Mouse (Mus musculus) embryonic facial prominence, embryonic 12.5 days (tissue): ENCODE data around the gene Repin1. TPM values are rescaled to one million over a fixed set of nuclear protein-coding genes. Genes with fewer than 3 reads are reported as not detected.

Source experiments
- ATAC-seq: fragments of 200-750 bp; cut with Nextera tagmentation; 2 replicates; pipeline ENCODE4 v1.8.0; 2017; ENCODE audit not compliant: insufficient number of reproducible peaks, insufficient read depth, low FRiP score, low TSS enrichment
- H3K27ac ChIP-seq: fragments of 300-500 bp; sonication (generic); 2 replicates; pipeline ENCODE4 v1.5.1; 2016; ENCODE audit warnings: mild to moderate bottlenecking
- H3K27me3 ChIP-seq: fragments of 300-500 bp; sonication (generic); 2 replicates; pipeline ENCODE4 v1.6.1; 2016; ENCODE audit warnings: mild to moderate bottlenecking, moderate library complexity
- H3K36me3 ChIP-seq: fragments of 300-500 bp; sonication (generic); 2 replicates; pipeline ENCODE4 v1.6.1; 2016; ENCODE audit warnings: mild to moderate bottlenecking
- H3K4me1 ChIP-seq: fragments of 300-500 bp; sonication (generic); 2 replicates; pipeline ENCODE4 v1.6.1; 2016
- H3K4me2 ChIP-seq: fragments of 300-500 bp; sonication (generic); replicated peaks from 2 replicates; pipeline ENCODE4 v1.6.1; 2016; ENCODE audit warnings: mild to moderate bottlenecking, moderate library complexity
- H3K4me3 ChIP-seq: fragments of 300-500 bp; sonication (generic); 2 replicates; pipeline ENCODE4 v1.5.1; 2016; ENCODE audit warnings: mild to moderate bottlenecking
- H3K9ac ChIP-seq: fragments of 300-500 bp; sonication (generic); 2 replicates; pipeline ENCODE4 v1.6.1; 2016; ENCODE audit warnings: mild to moderate bottlenecking, moderate library complexity
- H3K9me3 ChIP-seq: fragments of 300-500 bp; sonication (generic); 2 replicates; pipeline ENCODE4 v1.6.1; 2016; ENCODE audit warnings: mild to moderate bottlenecking, moderate library complexity
- WGBS: fragments of 180-500 bp; shearing (Covaris S2); methylation state at CpG from one replicate; pipeline ENCODE4 v1.1.7; 2016; 5-methylcytosine and 5-hydroxymethylcytosine counted together
- polyA plus RNA-seq: library from polyadenylated mRNA; unstranded; fragments of >200 nt; fragmentation: Nextera tagmentation; extraction: Ambion mirVana; gene quantifications from 2 replicates; pipeline ENCODE4 v1.2.1, GENCODE M21; 2016

Gene Repin1
- polyA plus RNA-seq, 1 experiment from 2014 or later: 35.0 TPM

DNA sequence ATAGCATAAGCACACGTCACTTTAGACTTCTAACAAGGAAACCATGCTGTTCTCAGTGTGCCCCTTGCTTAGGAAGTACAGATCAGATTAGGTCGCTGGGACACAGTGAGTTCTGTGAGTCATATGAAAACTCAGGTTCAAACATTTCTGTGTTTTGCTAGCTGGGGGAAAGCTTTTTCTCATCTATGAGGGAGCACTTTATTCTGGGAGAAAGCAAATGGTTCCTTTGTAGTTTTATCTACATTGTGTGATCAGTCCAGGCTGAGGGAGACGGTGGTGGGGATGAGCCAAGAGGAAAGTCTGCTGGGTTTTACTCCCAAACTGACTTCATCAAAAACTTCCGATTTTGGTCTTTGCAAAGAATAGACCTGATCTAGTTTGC, 52.6 kb downstream of the Repin1 start:
- Histone ChIP-seq H3K4me3 (no peak overlapping the region), H3K4me1 (no peaks in the 10 kb centered on the region), H3K4me2 (no peak overlapping the region), H3K9ac (no peak overlapping the region), H3K27me3 (no peaks in the 10 kb centered on the region), H3K27ac (no peak overlapping the region), H3K9me3 (no peaks in the 10 kb centered on the region), H3K36me3 (no peaks in the 10 kb centered on the region)
- WGBS: 84% methylated on average over 4 of the region's 4 CpGs
- no peak for ATAC-seq

DNA sequence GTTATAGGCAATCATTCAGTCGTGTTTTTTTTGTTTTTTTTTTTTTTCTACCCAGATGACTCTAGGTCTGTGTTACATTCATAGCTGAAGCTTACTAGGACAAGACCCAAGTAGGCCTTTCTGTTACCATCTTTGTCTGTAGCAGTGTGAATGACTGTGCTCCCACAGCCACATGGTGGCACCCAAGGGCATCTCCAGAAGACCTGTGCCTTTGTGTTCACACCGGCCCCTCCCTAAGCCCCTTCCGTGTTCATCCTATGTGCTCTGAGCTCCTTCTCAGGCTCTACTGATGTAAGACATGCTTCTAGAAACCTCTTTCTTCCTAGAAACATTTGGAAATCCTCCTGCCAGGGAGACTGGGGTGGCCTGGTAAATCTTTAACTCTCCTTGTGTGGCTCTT, 53.3 kb downstream of the Repin1 start, which contains the start of gene Gimap8:
Gene Gimap8 (plus strand): TSS at position 240 of the 400 bp plus-strand sequence.
- H3K9me3 ChIP-seq: no peaks in the 10 kb centered on the region
- WGBS: 44% methylated on average over 3 of the region's 3 CpGs
- no peak within 1 kb of the TSS for H3K9ac ChIP-seq
- H3K27ac ChIP-seq: no peak within 1 kb of the TSS
- H3K4me3 ChIP-seq: no peak within 1 kb of the TSS
- no peaks in the 10 kb centered on the region for H3K36me3 ChIP-seq
- no peaks in the 10 kb centered on the region for H3K4me1 ChIP-seq
- no peak within 1 kb of the TSS for H3K4me2 ChIP-seq
- no peaks in the 10 kb centered on the region for H3K27me3 ChIP-seq
- no peak for ATAC-seq

DNA sequence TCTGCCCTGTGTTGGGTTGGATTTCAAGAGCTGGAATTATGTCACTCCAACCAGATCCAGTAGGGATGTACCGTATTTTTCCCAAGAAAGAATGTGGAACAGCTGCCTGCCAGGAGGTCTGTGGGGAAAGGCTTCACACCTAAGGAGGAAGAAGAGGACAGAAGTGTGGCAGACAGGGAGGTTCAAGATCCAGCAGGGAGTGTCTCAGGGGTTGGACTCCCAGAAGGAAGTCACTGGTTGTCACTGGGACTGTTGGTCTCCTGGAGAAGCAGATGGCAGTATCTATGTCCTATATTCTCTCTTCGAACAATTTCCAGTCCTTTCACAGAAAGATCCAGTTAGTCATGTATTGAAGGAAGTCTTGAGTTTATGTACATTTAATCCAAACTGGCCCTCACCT, 53.9 kb downstream of the Repin1 start:
- no peak overlapping the region for H3K9ac ChIP-seq
- H3K36me3 ChIP-seq: no peaks in the 10 kb centered on the region
- ATAC-seq: no peak
- H3K9me3 ChIP-seq: no peaks in the 10 kb centered on the region
- H3K27me3 ChIP-seq: no peaks in the 10 kb centered on the region
- 80% methylated on average over 2 of the region's 2 CpGs for WGBS
- no peak overlapping the region for H3K27ac ChIP-seq
- no peak overlapping the region for H3K4me2 ChIP-seq
- no peak overlapping the region for H3K4me3 ChIP-seq
- no peaks in the 10 kb centered on the region for H3K4me1 ChIP-seq

Other genes with a start within 250 kb of the Repin1 start
- gene Krba1, start 198.3 kb upstream of the Repin1 start, polyA plus RNA-seq: 30.2 and 31.3 TPM in 2 replicates
- gene Zfp467, start 148.1 kb upstream of the Repin1 start, polyA plus RNA-seq: 30.3 and 31.7 TPM in 2 replicates
- gene Sspo, start 145.7 kb upstream of the Repin1 start, polyA plus RNA-seq: 0.42 and 0.57 TPM in 2 replicates
- gene Atp6v0e2, start 56.3 kb upstream of the Repin1 start, polyA plus RNA-seq: 21.3 and 21.5 TPM in 2 replicates
- gene Lrrc61, start 39.1 kb upstream of the Repin1 start, polyA plus RNA-seq: 8.1 and 13.5 TPM in 2 replicates
- 6.9 TPM in 2 replicates for gene Rarres2, start 21.1 kb upstream of the Repin1 start, polyA plus RNA-seq
- gene Gm45021, start 4.3 kb upstream of the Repin1 start, polyA plus RNA-seq: not detected in 2 replicates
- not detected in 2 replicates for gene Gm44965, start 58 bp downstream of the Repin1 start, polyA plus RNA-seq
- gene Zfp775, start 8.2 kb downstream of the Repin1 start, polyA plus RNA-seq: 10.6 and 11.0 TPM in 2 replicates
- gene AI854703, start 32.9 kb downstream of the Repin1 start, polyA plus RNA-seq: 1.5 and 2.0 TPM in 2 replicates
- 0.36 and 0.74 TPM in 2 replicates for gene Gimap8, start 53.4 kb downstream of the Repin1 start, polyA plus RNA-seq
- 11.6 and 13.7 TPM in 2 replicates for gene Gimap9, start 82.2 kb downstream of the Repin1 start, polyA plus RNA-seq
- 7.0 and 9.0 TPM in 2 replicates for gene Gimap4, start 90.7 kb downstream of the Repin1 start, polyA plus RNA-seq
- gene Gimap6, start 114.3 kb downstream of the Repin1 start, polyA plus RNA-seq: 15.3 and 16.3 TPM in 2 replicates
- gene Gm28053, start 124.7 kb downstream of the Repin1 start, polyA plus RNA-seq: not detected in 2 replicates
- gene Gimap7, start 124.7 kb downstream of the Repin1 start, polyA plus RNA-seq: not detected in 2 replicates
- 7.5 and 7.6 TPM in 2 replicates for gene Gimap1, start 145.2 kb downstream of the Repin1 start, polyA plus RNA-seq
- gene Gimap5, start 152.3 kb downstream of the Repin1 start, polyA plus RNA-seq: 1.7 and 1.8 TPM in 2 replicates
- not detected in 2 replicates for gene Gimap3, start 177.0 kb downstream of the Repin1 start, polyA plus RNA-seq
- 44.0 and 45.1 TPM in 2 replicates for gene Tmem176a, start 247.0 kb downstream of the Repin1 start, polyA plus RNA-seq
- gene Tmem176b, start 247.6 kb downstream of the Repin1 start, polyA plus RNA-seq: 158 and 161 TPM in 2 replicates